Mouse (Mus musculus) heart, adult 2 months (tissue): Measurements from ENCODE around the gene Stat5b. TPM values are rescaled to one million over a fixed set of nuclear protein-coding genes. Genes with fewer than 3 reads are reported as not detected.
A peak's percentile ranks its signal among the peaks of the same experiment; 100 is the strongest.

ENCODE experiments used
- DNase-seq, 2 experiments: peaks; one replicate each; pipeline ENCODE4 v3.0.0; 2021
- H3K27ac ChIP-seq: fragments of 200-600 bp; 2 replicates; pipeline ENCODE4 v1.8.1; 2022
- H3K27me3 ChIP-seq: fragments of 200-500 bp; 2 replicates; pipeline ENCODE4 v1.6.1; 2012; ENCODE audit warnings: mild to moderate bottlenecking, low read length, inconsistent platforms, mixed read lengths; ENCODE audit not compliant: control insufficient read depth, insufficient read depth
- H3K36me3 ChIP-seq: fragments of 200-500 bp; 2 replicates; pipeline ENCODE4 v1.6.1; 2012; ENCODE audit warnings: low read length, inconsistent platforms; ENCODE audit not compliant: control insufficient read depth, insufficient read depth
- H3K4me1 ChIP-seq: fragments of 200-500 bp; 2 replicates; pipeline ENCODE4 v1.6.1; 2011; ENCODE audit warnings: low read length; ENCODE audit not compliant: control insufficient read depth, insufficient read depth
- H3K4me3 ChIP-seq: fragments of 200-600 bp; 2 replicates; pipeline ENCODE4 v1.8.1; 2022
- H3K79me2 ChIP-seq: fragments of 200-500 bp; replicated peaks from 2 replicates; pipeline ENCODE4 v1.6.1; 2012; ENCODE audit warnings: mild to moderate bottlenecking, inconsistent platforms, low read length, moderate library complexity, mixed read lengths; ENCODE audit not compliant: control insufficient read depth, insufficient read depth
- H3K9ac ChIP-seq: fragments of 200-500 bp; 2 replicates; pipeline ENCODE4 v1.6.1; 2012; ENCODE audit warnings: low read depth, mild to moderate bottlenecking, control low read depth, inconsistent platforms, low read length, mixed read lengths
- CTCF ChIP-seq: fragments of 200-600 bp; IDR thresholded peaks from 2 replicates; pipeline ENCODE4 v1.8.1; 2022; ENCODE audit warnings: antibody characterized with exemption, mild to moderate bottlenecking, moderate library complexity
- EP300 ChIP-seq: fragments of 200-500 bp; IDR thresholded peaks from 2 replicates; pipeline ENCODE4 v1.6.1; 2011; ENCODE audit warnings: low read depth, low read length, control low read depth; ENCODE audit not compliant: insufficient read depth
- POLR2A ChIP-seq: fragments of 200-500 bp; IDR thresholded peaks from 2 replicates; pipeline ENCODE4 v1.6.1; 2011; ENCODE audit warnings: mild to moderate bottlenecking, low read depth, low read length, control low read depth; ENCODE audit not compliant: insufficient read depth
- WGBS: fragments of 180-500 bp; shearing (Covaris S2); methylation state at CpG from one replicate; pipeline ENCODE4 v1.1.7; 2018; 5-methylcytosine and 5-hydroxymethylcytosine counted together
- intact Hi-C: fragments of 180-260 bp; cut with DNase I; formaldehyde crosslinking; loops from one replicate; pipeline ENCODE4 v1.15.1; 2025
- polyA plus RNA-seq: library from polyadenylated mRNA; depleted of rRNA; stranded (reverse); fragments of >200 nt; gene quantifications from 2 replicates; pipeline ENCODE4 v1.2.3, GENCODE M21; 2012
- total RNA-seq, 2 experiments: library from RNA; stranded (reverse); gene quantifications; 2 replicates each; pipeline ENCODE4 v1.2.3; 2021

Gene Stat5b
- total and polyA plus RNA-seq, 3 experiments = 35.4 to 65.2 (median 58.6) TPM

- Histone ChIP-seq H3K4me3 (no peak overlapping the region), H3K27me3 (no peaks in the 10 kb centered on the region), H3K79me2 (peaks cover 5% of the 10 kb centered on the region), H3K36me3 (no peaks in the 10 kb centered on the region), H3K4me1 (peaks cover 10% of the 10 kb centered on the region), H3K9ac (peak overlapping the region; percentile 14; the same call in 1 of the 2 replicates), H3K27ac (peak overlapping the region; percentile 53)
- TF ChIP-seq EP300 = no peak
- peak; percentile 43 for TF ChIP-seq CTCF
- TF ChIP-seq POLR2A = no peak
- DNase-seq = peak; percentile 74 to 85
- intact Hi-C loops = loop anchor here (2.0 to 5.0 kb wide), 2 partner anchors 24 to 33 kb away; no protein-coding TSS in a partner anchor
- 40% methylated on average over 13 of the region's 13 CpGs for WGBS
Observed at GRCm38 (mm10) chr11:100814498-100814897, 36.0 kb downstream of the Stat5b start.

DNA sequence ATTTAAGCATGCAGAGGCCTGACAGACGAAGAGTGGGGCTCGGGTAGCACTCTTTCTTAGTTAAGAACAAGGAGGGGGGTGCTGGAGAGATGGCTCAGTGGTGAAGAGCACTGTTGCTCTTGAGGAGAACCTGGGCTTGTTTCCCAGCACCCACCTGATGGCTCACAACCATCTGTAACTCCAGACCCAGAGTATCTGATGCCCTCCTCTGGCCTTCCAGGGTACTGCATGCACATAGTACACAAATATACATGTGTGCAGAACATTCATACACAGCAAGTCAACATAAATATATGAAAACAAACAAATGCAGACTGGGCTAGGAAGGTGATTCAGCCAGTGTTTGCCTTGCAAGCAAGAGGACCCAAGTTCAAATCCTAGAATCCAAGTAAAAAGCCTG, 39.4 kb downstream of the Stat5b start:
- intact Hi-C loops = loop anchor here (5.0 kb wide), 1 partner anchor 36 kb away; no protein-coding TSS in a partner anchor
- no peaks in the 10 kb centered on the region for H3K27me3 ChIP-seq
- H3K79me2 ChIP-seq = peaks cover 1% of the 10 kb centered on the region; the same call in 1 of the 2 replicates
- peaks cover 3% of the 10 kb centered on the region; the same call in 1 of the 2 replicates for H3K36me3 ChIP-seq
- no peak overlapping the region for H3K9ac ChIP-seq
- peak overlapping the region; percentile 53 for H3K27ac ChIP-seq
- H3K4me3 ChIP-seq = no peak overlapping the region
- no peak for TF ChIP-seq EP300
- peak; percentile 59 for TF ChIP-seq CTCF
- peaks cover 9% of the 10 kb centered on the region for H3K4me1 ChIP-seq
- DNase-seq = no peak
- 74% methylated on average over 2 of the region's 2 CpGs for WGBS

GRCm38 (mm10) chr11:100810516-100810915, 40.0 kb downstream of the Stat5b start:
- Histone ChIP-seq H3K36me3 (peaks cover 5% of the 10 kb centered on the region; the same call in 1 of the 2 replicates), H3K4me1 (peaks cover 9% of the 10 kb centered on the region), H3K9ac (no peak overlapping the region), H3K79me2 (peaks cover 1% of the 10 kb centered on the region; the same call in 1 of the 2 replicates), H3K4me3 (no peak overlapping the region), H3K27ac (peak overlapping the region; percentile 58), H3K27me3 (no peaks in the 10 kb centered on the region)
- intact Hi-C loops = loop anchor here (5.0 kb wide), 1 partner anchor 37 kb away; no protein-coding TSS in a partner anchor
- TF ChIP-seq EP300 (no peak), CTCF (no peak), POLR2A (no peak)
- DNase-seq = peak in 1 of 2 experiments; percentile 43
- WGBS = 52% methylated on average over 9 of the region's 9 CpGs

- intact Hi-C loops = no loop called here
- Histone ChIP-seq H3K4me1 (peaks cover 8% of the 10 kb centered on the region), H3K36me3 (peaks cover 11% of the 10 kb centered on the region), H3K9ac (0 out of 2 replicates have a peak overlapping the region, but pooled peaks have one; percentile 35), H3K27ac (peak overlapping the region; percentile 69), H3K4me3 (no peak overlapping the region), H3K79me2 (peaks cover 1% of the 10 kb centered on the region; the same call in 1 of the 2 replicates), H3K27me3 (no peaks in the 10 kb centered on the region)
- DNase-seq = peak in 1 of 2 experiments; percentile 23
- WGBS = 52% methylated on average over 20 of the region's 20 CpGs
- TF ChIP-seq EP300 (no peak), CTCF (no peak), POLR2A (no peak)
Observed at GRCm38 (mm10) chr11:100806380-100807305, 43.9 kb downstream of the Stat5b start.

DNA sequence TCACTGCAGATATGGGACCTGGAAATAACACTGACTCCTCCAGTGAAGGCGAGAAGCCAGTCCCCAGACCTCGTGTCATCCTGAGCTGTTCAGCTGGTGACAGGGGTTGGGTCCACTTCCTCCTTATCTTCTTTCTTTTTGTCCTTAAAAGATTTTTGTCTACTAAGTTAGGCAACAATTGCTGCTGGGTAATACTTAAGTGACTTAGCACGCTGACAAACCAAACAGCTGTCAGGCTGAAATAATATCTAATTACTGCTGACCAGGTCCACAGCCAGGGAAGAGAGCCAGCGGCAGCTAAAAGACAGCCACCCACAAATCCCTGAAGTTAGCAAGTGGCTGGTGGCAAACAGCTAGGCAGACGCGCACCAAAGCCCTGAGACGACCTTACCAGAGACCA, 45.0 kb downstream of the Stat5b start:
- peaks cover 8% of the 10 kb centered on the region for H3K4me1 ChIP-seq
- peaks cover 11% of the 10 kb centered on the region for H3K36me3 ChIP-seq
- peak overlapping the region; percentile 69 for H3K27ac ChIP-seq
- H3K4me3 ChIP-seq = no peak overlapping the region
- H3K9ac ChIP-seq = no peak overlapping the region
- WGBS = 32% methylated on average over 7 of the region's 7 CpGs
- H3K27me3 ChIP-seq = no peaks in the 10 kb centered on the region
- peak; percentile 53; the same call in 1 of the 2 replicates for TF ChIP-seq EP300
- no peak for TF ChIP-seq POLR2A
- no peak for TF ChIP-seq CTCF
- intact Hi-C loops = no loop called here
- H3K79me2 ChIP-seq = 0 out of 2 replicates have a peak, but pooled peaks cover 1% of the 10 kb centered on the region
- DNase-seq = peak; percentile 43 to 49
